Mouse (Mus musculus) heart, embryonic 12.5 days (tissue): ENCODE data around the gene Dennd2d. TPM values are rescaled to one million over a fixed set of nuclear protein-coding genes. Genes with fewer than 3 reads are reported as not detected.

Experiments
- ATAC-seq: fragments of 200-750 bp; cut with Nextera tagmentation; 2 replicates; pipeline ENCODE4 v1.8.0; 2017; ENCODE audit warnings: moderate TSS enrichment, moderate library complexity; ENCODE audit not compliant: insufficient number of reproducible peaks, low FRiP score
- H3K27ac ChIP-seq: fragments of 300-500 bp; sonication (generic); 2 replicates; pipeline ENCODE4 v1.5.1; 2016; ENCODE audit warnings: mild to moderate bottlenecking, moderate library complexity; ENCODE audit not compliant: poor library complexity, severe bottlenecking
- H3K27me3 ChIP-seq: fragments of 300-500 bp; sonication (generic); replicated peaks from 2 replicates; pipeline ENCODE4 v1.6.1; 2016; ENCODE audit warnings: mild to moderate bottlenecking, moderate library complexity
- H3K36me3 ChIP-seq: fragments of 300-500 bp; sonication (generic); 2 replicates; pipeline ENCODE4 v1.6.1; 2016; ENCODE audit warnings: mild to moderate bottlenecking, moderate library complexity
- H3K4me1 ChIP-seq: fragments of 300-500 bp; sonication (generic); replicated peaks from 2 replicates; pipeline ENCODE4 v1.6.1; 2016; ENCODE audit warnings: mild to moderate bottlenecking
- H3K4me2 ChIP-seq: fragments of 300-500 bp; sonication (generic); 2 replicates; pipeline ENCODE4 v1.6.1; 2016; ENCODE audit warnings: mild to moderate bottlenecking, moderate library complexity
- H3K4me3 ChIP-seq: fragments of 300-500 bp; sonication (generic); 2 replicates; pipeline ENCODE4 v1.5.1; 2016; ENCODE audit warnings: mild to moderate bottlenecking
- H3K9ac ChIP-seq: fragments of 300-500 bp; sonication (generic); 2 replicates; pipeline ENCODE4 v1.6.1; 2016; ENCODE audit warnings: mild to moderate bottlenecking, moderate library complexity
- H3K9me3 ChIP-seq: fragments of 300-500 bp; sonication (generic); replicated peaks from 2 replicates; pipeline ENCODE4 v1.6.1; 2016; ENCODE audit warnings: mild to moderate bottlenecking, moderate library complexity
- WGBS: fragments of 180-500 bp; shearing (Covaris S2); methylation state at CpG from one replicate; pipeline ENCODE4 v1.1.7; 2016; 5-methylcytosine and 5-hydroxymethylcytosine counted together
- polyA plus RNA-seq: library from polyadenylated mRNA; unstranded; fragments of >200 nt; fragmentation: Nextera tagmentation; extraction: Ambion mirVana; gene quantifications from 2 replicates; pipeline ENCODE4 v1.2.1, GENCODE M21; 2016

Gene Dennd2d
- polyA plus RNA-seq, 1 experiment from 2014 or later = 2.0 TPM

GRCm38 (mm10) chr3:106547171-106547923, 65.1 kb downstream of the Dennd2d start, which contains the start of the genes Dram2 and Cept1:
Gene Dram2 (plus strand): TSS chr3:106547798.
Gene Cept1 (minus strand): TSS chr3:106547802.
- Histone ChIP-seq H3K4me2 (peak within 1 kb of the TSS; percentile 74), H3K36me3 (peaks cover 8% of the 10 kb centered on the region; the same call in 1 of the 2 replicates), H3K27me3 (no peaks in the 10 kb centered on the region), H3K9me3 (no peaks in the 10 kb centered on the region), H3K27ac (peak within 1 kb of the TSS; percentile 95), H3K4me3 (peak within 1 kb of the TSS; percentile 93), H3K9ac (peak within 1 kb of the TSS; percentile 94), H3K4me1 (peaks cover 6% of the 10 kb centered on the region)
- WGBS = under 1% methylated on average over 63 of the region's 63 CpGs
- ATAC-seq = peak; percentile 96

GRCm38 (mm10) chr3:106547924-106548539, 65.8 kb downstream of the Dennd2d start:
- no peaks in the 10 kb centered on the region for H3K27me3 ChIP-seq
- peak; percentile 52 for ATAC-seq
- peaks cover 6% of the 10 kb centered on the region for H3K4me1 ChIP-seq
- peak overlapping the region; percentile 93 for H3K4me3 ChIP-seq
- H3K36me3 ChIP-seq = peaks cover 10% of the 10 kb centered on the region; the same call in 1 of the 2 replicates
- H3K4me2 ChIP-seq = peak overlapping the region; percentile 74
- no peaks in the 10 kb centered on the region for H3K9me3 ChIP-seq
- peak overlapping the region; percentile 95 for H3K27ac ChIP-seq
- peak overlapping the region; percentile 94 for H3K9ac ChIP-seq
- 0% methylated on average over 27 of the region's 27 CpGs for WGBS

GRCm38 (mm10) chr3:106548971-106549370, 66.8 kb downstream of the Dennd2d start:
- ATAC-seq = no peak
- Histone ChIP-seq H3K27ac (no peak overlapping the region), H3K9me3 (no peaks in the 10 kb centered on the region), H3K4me3 (no peak overlapping the region; the same call in 1 of the 2 replicates), H3K9ac (0 out of 2 replicates have a peak overlapping the region, but pooled peaks have one; percentile 30), H3K4me1 (peaks cover 6% of the 10 kb centered on the region), H3K4me2 (peak overlapping the region; percentile 41; the same call in 1 of the 2 replicates), H3K27me3 (no peaks in the 10 kb centered on the region), H3K36me3 (peaks cover 17% of the 10 kb centered on the region)
- WGBS = 44% methylated on average over 3 of the region's 3 CpGs

Other genes with a start within 250 kb of the Dennd2d start
- gene Chil6, start 76.2 kb upstream of the Dennd2d start, polyA plus RNA-seq = not detected in 2 replicates
- gene Dram2, start 65.4 kb downstream of the Dennd2d start, polyA plus RNA-seq = 57.6 and 59.4 TPM in 2 replicates
- gene Cept1, start 65.4 kb downstream of the Dennd2d start, polyA plus RNA-seq = 32.4 and 32.9 TPM in 2 replicates
- 14.8 and 15.4 TPM in 2 replicates for gene Lrif1, start 202.6 kb downstream of the Dennd2d start, polyA plus RNA-seq